Mouse (Mus musculus): ENCODE results near the gene Coro6.

DNA sequence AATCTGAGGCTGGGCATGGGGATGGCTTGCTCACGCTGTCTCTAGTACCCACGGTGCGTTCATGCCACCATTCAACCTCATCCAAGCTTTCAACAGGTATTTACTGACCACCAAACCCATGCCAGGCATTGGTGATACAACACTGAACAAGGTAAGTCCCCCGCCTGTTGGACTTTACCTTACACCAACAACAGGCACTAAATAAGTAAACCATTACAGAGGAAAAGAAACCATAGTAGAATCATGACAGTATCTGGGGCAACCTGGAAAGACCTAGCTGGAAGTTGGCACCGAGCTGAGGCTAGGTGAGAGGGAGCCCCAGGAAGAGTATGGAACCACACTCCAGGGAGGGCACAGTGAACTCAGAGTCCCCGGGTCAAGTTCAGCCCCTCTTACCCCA, 14.7 kb downstream of the Coro6 start:
- no peak for TF ChIP-seq POLR2A (IDR thresholded peaks at IDR 0.05; ENCODE audit: control insufficient read depth in 1 of 2, insufficient read depth in 1 of 2, low read depth in 1 of 2, low read length in 2 of 2, poor library complexity in 1 of 2)
- TF ChIP-seq TCF12 (IDR thresholded peaks at IDR 0.05; ENCODE audit: low read depth, low read length) = no peak
- no peak for TF ChIP-seq EP300 (IDR thresholded peaks at IDR 0.05; ENCODE audit: low read depth in 1 of 2, low read length in 2 of 2)
- no peak for TF ChIP-seq CTCF (IDR thresholded peaks at IDR 0.05 in 2 of 3, conservative IDR thresholded peaks at IDR 0.05 in 1 of 3; ENCODE audit: control insufficient read depth in 1 of 3, insufficient read depth in 1 of 3, low read depth in 2 of 3, low read length in 3 of 3, poor library complexity in 1 of 3, severe bottlenecking in 1 of 3)
- no peak for TF ChIP-seq POLR2AphosphoS2 (IDR thresholded peaks at IDR 0.05; ENCODE audit: low read length)
- no peak for TF ChIP-seq MXI1 (IDR thresholded peaks at IDR 0.05; ENCODE audit: low read depth, low read length)
- no peak for TF ChIP-seq SIN3A (IDR thresholded peaks at IDR 0.05; ENCODE audit: low read length)
- TF ChIP-seq USF2 (IDR thresholded peaks at IDR 0.05; ENCODE audit: borderline replicate concordance in 1 of 2, insufficient read depth in 1 of 2, low read depth in 1 of 2, low read length in 2 of 2) = no peak
- no peak for TF ChIP-seq MAFK (IDR thresholded peaks at IDR 0.05; ENCODE audit: borderline replicate concordance, low read depth, low read length)
- no peak for TF ChIP-seq HCFC1 (IDR thresholded peaks at IDR 0.05; ENCODE audit: low read depth, low read length)
- TF ChIP-seq ZMIZ1 (IDR thresholded peaks at IDR 0.05; ENCODE audit: low read depth, low read length) = no peak
- TF ChIP-seq RCOR1 (IDR thresholded peaks at IDR 0.05; ENCODE audit: low read depth, low read length) = no peak
- no peak for TF ChIP-seq NRF1 (IDR thresholded peaks at IDR 0.05; ENCODE audit: insufficient read depth, low read depth, low read length, poor library complexity, severe bottlenecking)
